Mouse (Mus musculus): ENCODE measurements around the gene Abhd4. TPM values are rescaled to one million over a fixed set of nuclear protein-coding genes. Genes with fewer than 3 reads are reported as not detected.

Gene Abhd4
- polyA plus RNA-seq, 1 experiment from 2014 or later = 53.5 TPM

GRCm38 (mm10) chr14:54209932-54210331 lies 44.1 kb upstream of the Abhd4 start:
- H3K36me3 ChIP-seq (ENCODE audit: control insufficient read depth, insufficient read depth, low read length) = no peaks in the 10 kb centered on the region
- no peak overlapping the region for H3K9ac ChIP-seq (ENCODE audit: low read length)
- H3K4me1 ChIP-seq (replicated peaks; ENCODE audit: control insufficient read depth, insufficient read depth, low read length) = no peaks in the 10 kb centered on the region
- no peak overlapping the region for H3K4me3 ChIP-seq (ENCODE audit: low read depth, low read length)
- ATAC-seq (replicated peaks; ENCODE audit: low FRiP score) (no peak), DNase-seq (ENCODE audit: low spot score) (no peak)
- H3K4me2 ChIP-seq (ENCODE audit: low read depth, low read length, severe bottlenecking) = no peak overlapping the region
- H3K27ac ChIP-seq (ENCODE audit: low read depth, low read length) = no peak overlapping the region
- no peaks in the 10 kb centered on the region for H3K9me3 ChIP-seq (ENCODE audit: control insufficient read depth, low read length)
- no peaks in the 10 kb centered on the region for H3K27me3 ChIP-seq (ENCODE audit: control insufficient read depth, insufficient read depth, low read length)
- WGBS = 87% methylated on average over 5 of the region's 5 CpGs

GRCm38 (mm10) chr14:54210401-54210800 lies 43.6 kb upstream of the Abhd4 start:
- Histone ChIP-seq H3K4me1 (replicated peaks; ENCODE audit: control insufficient read depth, insufficient read depth, low read length) (no peaks in the 10 kb centered on the region), H3K36me3 (ENCODE audit: control insufficient read depth, insufficient read depth, low read length) (no peaks in the 10 kb centered on the region), H3K9ac (ENCODE audit: low read length) (no peak overlapping the region), H3K27ac (ENCODE audit: low read depth, low read length) (no peak overlapping the region), H3K4me3 (ENCODE audit: low read depth, low read length) (no peak overlapping the region), H3K4me2 (ENCODE audit: low read depth, low read length, severe bottlenecking) (no peak overlapping the region), H3K27me3 (ENCODE audit: control insufficient read depth, insufficient read depth, low read length) (no peaks in the 10 kb centered on the region), H3K9me3 (ENCODE audit: control insufficient read depth, low read length) (no peaks in the 10 kb centered on the region)
- DNase-seq (ENCODE audit: low spot score) = no peak
- no peak for ATAC-seq (replicated peaks; ENCODE audit: low FRiP score)
- WGBS = 90% methylated on average over 2 of the region's 2 CpGs

GRCm38 (mm10) chr14:54211199-54211598 lies 42.8 kb upstream of the Abhd4 start:
- no peak for ATAC-seq (replicated peaks; ENCODE audit: low FRiP score)
- no peaks in the 10 kb centered on the region for H3K4me1 ChIP-seq (replicated peaks; ENCODE audit: control insufficient read depth, insufficient read depth, low read length)
- H3K36me3 ChIP-seq (ENCODE audit: control insufficient read depth, insufficient read depth, low read length) = no peaks in the 10 kb centered on the region
- no peak overlapping the region for H3K4me3 ChIP-seq (ENCODE audit: low read depth, low read length)
- no peaks in the 10 kb centered on the region for H3K9me3 ChIP-seq (ENCODE audit: control insufficient read depth, low read length)
- no peaks in the 10 kb centered on the region for H3K27me3 ChIP-seq (ENCODE audit: control insufficient read depth, insufficient read depth, low read length)
- H3K27ac ChIP-seq (ENCODE audit: low read depth, low read length) = no peak overlapping the region
- WGBS = 87% methylated on average over 8 of the region's 8 CpGs
- H3K4me2 ChIP-seq (ENCODE audit: low read depth, low read length, severe bottlenecking) = no peak overlapping the region
- no peak for DNase-seq (ENCODE audit: low spot score)
- H3K9ac ChIP-seq (ENCODE audit: low read length) = no peak overlapping the region

- H3K36me3 ChIP-seq (ENCODE audit: control insufficient read depth, insufficient read depth, low read length) = no peaks in the 10 kb centered on the region
- 86% methylated on average over 5 of the region's 5 CpGs for WGBS
- H3K4me1 ChIP-seq (replicated peaks; ENCODE audit: control insufficient read depth, insufficient read depth, low read length) = no peaks in the 10 kb centered on the region
- DNase-seq (ENCODE audit: low spot score) (no peak), ATAC-seq (replicated peaks; ENCODE audit: low FRiP score) (no peak)
- H3K9ac ChIP-seq (ENCODE audit: low read length) = no peak overlapping the region
- no peak overlapping the region for H3K4me3 ChIP-seq (ENCODE audit: low read depth, low read length)
- no peaks in the 10 kb centered on the region for H3K9me3 ChIP-seq (ENCODE audit: control insufficient read depth, low read length)
- no peak overlapping the region for H3K27ac ChIP-seq (ENCODE audit: low read depth, low read length)
- no peak overlapping the region for H3K4me2 ChIP-seq (ENCODE audit: low read depth, low read length, severe bottlenecking)
- no peaks in the 10 kb centered on the region for H3K27me3 ChIP-seq (ENCODE audit: control insufficient read depth, insufficient read depth, low read length)
These were observed 42.2 kb upstream of the Abhd4 start for GRCm38 (mm10) chr14:54211755-54212154.

- WGBS = 84% methylated on average over 2 of the region's 2 CpGs
- no peak for DNase-seq (ENCODE audit: low spot score)
- Histone ChIP-seq H3K4me3 (ENCODE audit: low read depth, low read length) (no peak overlapping the region), H3K27me3 (ENCODE audit: control insufficient read depth, insufficient read depth, low read length) (no peaks in the 10 kb centered on the region), H3K9ac (ENCODE audit: low read length) (no peak overlapping the region), H3K36me3 (ENCODE audit: control insufficient read depth, insufficient read depth, low read length) (no peaks in the 10 kb centered on the region), H3K27ac (ENCODE audit: low read depth, low read length) (no peak overlapping the region), H3K4me2 (ENCODE audit: low read depth, low read length, severe bottlenecking) (no peak overlapping the region), H3K9me3 (ENCODE audit: control insufficient read depth, low read length) (no peaks in the 10 kb centered on the region), H3K4me1 (replicated peaks; ENCODE audit: control insufficient read depth, insufficient read depth, low read length) (no peaks in the 10 kb centered on the region)
- no peak for ATAC-seq (replicated peaks; ENCODE audit: low FRiP score)
These were observed 40.3 kb upstream of the Abhd4 start for GRCm38 (mm10) chr14:54213734-54214133.

GRCm38 (mm10) chr14:54214477-54214876 lies 39.5 kb upstream of the Abhd4 start:
- Histone ChIP-seq H3K9ac (ENCODE audit: low read length) (no peak overlapping the region), H3K4me2 (ENCODE audit: low read depth, low read length, severe bottlenecking) (no peak overlapping the region), H3K4me1 (replicated peaks; ENCODE audit: control insufficient read depth, insufficient read depth, low read length) (no peaks in the 10 kb centered on the region), H3K27ac (ENCODE audit: low read depth, low read length) (no peak overlapping the region), H3K4me3 (ENCODE audit: low read depth, low read length) (no peak overlapping the region), H3K36me3 (ENCODE audit: control insufficient read depth, insufficient read depth, low read length) (no peaks in the 10 kb centered on the region), H3K9me3 (ENCODE audit: control insufficient read depth, low read length) (no peaks in the 10 kb centered on the region), H3K27me3 (ENCODE audit: control insufficient read depth, insufficient read depth, low read length) (no peaks in the 10 kb centered on the region)
- WGBS = 40% methylated on average over 2 of the region's 2 CpGs
- ATAC-seq (replicated peaks; ENCODE audit: low FRiP score) (no peak), DNase-seq (ENCODE audit: low spot score) (no peak)

- WGBS = 87% methylated on average over 10 of the region's 10 CpGs
- H3K27ac ChIP-seq (ENCODE audit: low read depth, low read length) = no peak overlapping the region
These were observed 39.1 kb upstream of the Abhd4 start for GRCm38 (mm10) chr14:54214901-54215300.

GRCm38 (mm10) chr14:54216126-54216525 lies 37.9 kb upstream of the Abhd4 start:
- no peak overlapping the region for H3K27ac ChIP-seq (ENCODE audit: low read depth, low read length)
- no peak overlapping the region for H3K9ac ChIP-seq (ENCODE audit: low read length)
- no peaks in the 10 kb centered on the region for H3K27me3 ChIP-seq (ENCODE audit: control insufficient read depth, insufficient read depth, low read length)
- H3K4me3 ChIP-seq (ENCODE audit: low read depth, low read length) = no peak overlapping the region
- 90% methylated on average over 7 of the region's 7 CpGs for WGBS
- H3K9me3 ChIP-seq (ENCODE audit: control insufficient read depth, low read length) = no peaks in the 10 kb centered on the region
- H3K36me3 ChIP-seq (ENCODE audit: control insufficient read depth, insufficient read depth, low read length) = no peaks in the 10 kb centered on the region
- DNase-seq (ENCODE audit: low spot score) = no peak
- no peaks in the 10 kb centered on the region for H3K4me1 ChIP-seq (replicated peaks; ENCODE audit: control insufficient read depth, insufficient read depth, low read length)
- no peak for ATAC-seq (replicated peaks; ENCODE audit: low FRiP score)
- no peak overlapping the region for H3K4me2 ChIP-seq (ENCODE audit: low read depth, low read length, severe bottlenecking)

More at GRCm38 (mm10) chr14:54214901-54215300, 39.1 kb upstream of the Abhd4 start:
- DNase-seq (ENCODE audit: low spot score) (no peak), ATAC-seq (replicated peaks; ENCODE audit: low FRiP score) (no peak)
- Histone ChIP-seq H3K4me1 (replicated peaks; ENCODE audit: control insufficient read depth, insufficient read depth, low read length) (no peaks in the 10 kb centered on the region), H3K27me3 (ENCODE audit: control insufficient read depth, insufficient read depth, low read length) (no peaks in the 10 kb centered on the region), H3K9ac (ENCODE audit: low read length) (no peak overlapping the region), H3K4me3 (ENCODE audit: low read depth, low read length) (no peak overlapping the region), H3K36me3 (ENCODE audit: control insufficient read depth, insufficient read depth, low read length) (no peaks in the 10 kb centered on the region), H3K4me2 (ENCODE audit: low read depth, low read length, severe bottlenecking) (no peak overlapping the region), H3K9me3 (ENCODE audit: control insufficient read depth, low read length) (no peaks in the 10 kb centered on the region)

- DNase-seq (ENCODE audit: low spot score) (no peak), ATAC-seq (replicated peaks; ENCODE audit: low FRiP score) (no peak)
- 77% methylated on average over 1 of the region's 1 CpGs for WGBS
- Histone ChIP-seq H3K27me3 (ENCODE audit: control insufficient read depth, insufficient read depth, low read length) (no peaks in the 10 kb centered on the region), H3K4me3 (ENCODE audit: low read depth, low read length) (no peak overlapping the region), H3K27ac (ENCODE audit: low read depth, low read length) (no peak overlapping the region), H3K9ac (ENCODE audit: low read length) (no peak overlapping the region), H3K4me2 (ENCODE audit: low read depth, low read length, severe bottlenecking) (no peak overlapping the region), H3K9me3 (ENCODE audit: control insufficient read depth, low read length) (no peaks in the 10 kb centered on the region), H3K36me3 (ENCODE audit: control insufficient read depth, insufficient read depth, low read length) (no peaks in the 10 kb centered on the region), H3K4me1 (replicated peaks; ENCODE audit: control insufficient read depth, insufficient read depth, low read length) (no peaks in the 10 kb centered on the region)
These were observed 35.8 kb upstream of the Abhd4 start for GRCm38 (mm10) chr14:54218233-54218632.

Data from forebrain, embryonic 11.5 days (tissue).